Mouse (Mus musculus): ENCODE data around the gene Acad10. TPM values are rescaled to one million over a fixed set of nuclear protein-coding genes. Genes with fewer than 3 reads are reported as not detected.
"Not testable (repeated sequence)": the region's sequence is repeated elsewhere in the genome, so short reads cannot be mapped to it uniquely, and the experiment has no call there.

The Acad10 gene
- polyA plus RNA-seq, 1 experiment from 2014 or later, result 7.8 TPM

DNA sequence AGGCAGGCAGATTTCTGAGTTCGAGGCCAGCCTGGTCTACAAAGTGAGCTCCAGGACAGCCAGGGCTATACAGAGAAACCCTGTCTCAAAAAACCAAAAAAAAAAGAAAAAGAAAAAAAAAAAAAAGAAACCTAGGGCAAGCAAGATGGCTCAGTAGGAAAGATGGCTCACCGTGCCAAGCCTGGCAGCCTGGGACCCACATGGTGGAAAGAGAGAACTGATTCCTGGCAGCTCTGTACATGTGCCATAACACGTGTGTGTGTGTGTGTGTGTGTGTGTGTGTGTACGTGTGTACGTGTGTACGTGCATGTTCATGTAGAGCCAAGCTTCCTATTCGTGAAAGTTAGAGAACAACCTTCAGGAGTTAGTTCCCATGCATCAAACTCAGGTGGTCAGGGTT is 31.1 kb upstream of the Acad10 start:
- not testable (repeated sequence) for H3K4me1 ChIP-seq (ENCODE audit: control insufficient read depth, insufficient read depth, low read length); H3K36me3 ChIP-seq (ENCODE audit: control insufficient read depth, insufficient read depth, low read length); ATAC-seq; H3K4me2 ChIP-seq (ENCODE audit: low read depth, low read length); H3K9ac ChIP-seq (ENCODE audit: low read depth, low read length); H3K4me3 ChIP-seq (ENCODE audit: low read length); H3K9me3 ChIP-seq (ENCODE audit: control insufficient read depth, low read length); H3K27ac ChIP-seq (ENCODE audit: low read length); H3K27me3 ChIP-seq (replicated peaks; ENCODE audit: control insufficient read depth, insufficient read depth, low read length)
- WGBS, result 91% methylated on average over 7 of the region's 7 CpGs

- Histone ChIP-seq H3K4me3 (ENCODE audit: low read length) (no peak overlapping the region), H3K4me1 (ENCODE audit: control insufficient read depth, insufficient read depth, low read length) (peaks cover 8% of the 10 kb centered on the region; the same call in 1 of the 2 replicates), H3K27ac (ENCODE audit: low read length) (peak overlapping the region; percentile 57; the same call in 1 of the 2 replicates), H3K9me3 (ENCODE audit: control insufficient read depth, low read length) (no peaks in the 10 kb centered on the region), H3K27me3 (replicated peaks; ENCODE audit: control insufficient read depth, insufficient read depth, low read length) (no peaks in the 10 kb centered on the region), H3K4me2 (ENCODE audit: low read depth, low read length) (no peak overlapping the region), H3K36me3 (ENCODE audit: control insufficient read depth, insufficient read depth, low read length) (peaks cover 1% of the 10 kb centered on the region; the same call in 1 of the 2 replicates), H3K9ac (ENCODE audit: low read depth, low read length) (no peak overlapping the region; the same call in 1 of the 2 replicates)
- peak; percentile 56 for ATAC-seq
- 60% methylated on average over 7 of the region's 7 CpGs for WGBS
Observed at GRCm38 (mm10) chr5:121690482-121691211, 30.3 kb upstream of the Acad10 start.

- ATAC-seq, result no peak
- Histone ChIP-seq H3K27ac (ENCODE audit: low read length) (no peak overlapping the region), H3K4me2 (ENCODE audit: low read depth, low read length) (no peak overlapping the region), H3K4me3 (ENCODE audit: low read length) (no peak overlapping the region), H3K9ac (ENCODE audit: low read depth, low read length) (no peak overlapping the region), H3K4me1 (ENCODE audit: control insufficient read depth, insufficient read depth, low read length) (peaks cover 8% of the 10 kb centered on the region; the same call in 1 of the 2 replicates), H3K27me3 (replicated peaks; ENCODE audit: control insufficient read depth, insufficient read depth, low read length) (no peaks in the 10 kb centered on the region), H3K9me3 (ENCODE audit: control insufficient read depth, low read length) (no peaks in the 10 kb centered on the region), H3K36me3 (ENCODE audit: control insufficient read depth, insufficient read depth, low read length) (peaks cover 2% of the 10 kb centered on the region; the same call in 1 of the 2 replicates)
- 76% methylated on average over 15 of the region's 15 CpGs for WGBS
Observed at GRCm38 (mm10) chr5:121686113-121686898, 26.0 kb upstream of the Acad10 start.

- Histone ChIP-seq H3K27me3 (replicated peaks; ENCODE audit: control insufficient read depth, insufficient read depth, low read length) (no peaks in the 10 kb centered on the region), H3K4me2 (ENCODE audit: low read depth, low read length) (no peak overlapping the region), H3K27ac (ENCODE audit: low read length) (no peak overlapping the region), H3K9ac (ENCODE audit: low read depth, low read length) (no peak overlapping the region), H3K9me3 (ENCODE audit: control insufficient read depth, low read length) (no peaks in the 10 kb centered on the region), H3K4me3 (ENCODE audit: low read length) (no peak overlapping the region), H3K4me1 (ENCODE audit: control insufficient read depth, insufficient read depth, low read length) (peaks cover 2% of the 10 kb centered on the region; the same call in 1 of the 2 replicates), H3K36me3 (ENCODE audit: control insufficient read depth, insufficient read depth, low read length) (peaks cover 2% of the 10 kb centered on the region; the same call in 1 of the 2 replicates)
- WGBS, result 87% methylated on average over 6 of the region's 6 CpGs
- ATAC-seq, result no peak
Observed at GRCm38 (mm10) chr5:121685495-121685894, 25.2 kb upstream of the Acad10 start.

DNA sequence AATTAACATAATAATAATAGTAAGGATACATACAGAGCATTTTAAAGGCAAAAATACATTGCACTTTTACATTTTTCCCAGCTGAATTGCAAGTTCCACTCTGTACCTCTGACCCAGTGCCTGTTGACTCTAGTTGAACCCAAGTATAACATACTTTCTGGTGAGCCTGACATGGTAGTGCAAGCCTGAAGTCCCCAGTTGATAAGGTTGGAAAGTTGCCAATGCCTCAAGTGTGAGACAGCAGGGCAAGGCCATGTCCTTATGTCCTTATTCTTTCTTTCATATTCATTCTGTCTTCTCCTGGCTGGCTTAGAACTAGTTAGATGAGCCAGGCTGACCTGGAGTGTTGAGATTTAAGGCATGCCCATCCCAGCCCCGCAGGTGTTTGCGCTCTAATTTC is 21.9 kb upstream of the Acad10 start:
- 97% methylated on average over 2 of the region's 2 CpGs for WGBS
- H3K27me3 ChIP-seq (replicated peaks; ENCODE audit: control insufficient read depth, insufficient read depth, low read length), result no peaks in the 10 kb centered on the region
- H3K36me3 ChIP-seq (ENCODE audit: control insufficient read depth, insufficient read depth, low read length), result peaks cover 14% of the 10 kb centered on the region; the same call in 1 of the 2 replicates
- no peak overlapping the region for H3K9ac ChIP-seq (ENCODE audit: low read depth, low read length)
- H3K4me2 ChIP-seq (ENCODE audit: low read depth, low read length), result no peak overlapping the region
- no peak for ATAC-seq
- H3K4me1 ChIP-seq (ENCODE audit: control insufficient read depth, insufficient read depth, low read length), result no peaks in the 10 kb centered on the region
- peaks cover 2% of the 10 kb centered on the region; the same call in 1 of the 2 replicates for H3K9me3 ChIP-seq (ENCODE audit: control insufficient read depth, low read length)
- no peak overlapping the region for H3K27ac ChIP-seq (ENCODE audit: low read length)
- H3K4me3 ChIP-seq (ENCODE audit: low read length), result no peak overlapping the region

- no peaks in the 10 kb centered on the region for H3K4me1 ChIP-seq (ENCODE audit: control insufficient read depth, insufficient read depth, low read length)
- H3K4me2 ChIP-seq (ENCODE audit: low read depth, low read length), result no peak overlapping the region
Observed at GRCm38 (mm10) chr5:121670412-121670811, 10.1 kb upstream of the Acad10 start.

DNA sequence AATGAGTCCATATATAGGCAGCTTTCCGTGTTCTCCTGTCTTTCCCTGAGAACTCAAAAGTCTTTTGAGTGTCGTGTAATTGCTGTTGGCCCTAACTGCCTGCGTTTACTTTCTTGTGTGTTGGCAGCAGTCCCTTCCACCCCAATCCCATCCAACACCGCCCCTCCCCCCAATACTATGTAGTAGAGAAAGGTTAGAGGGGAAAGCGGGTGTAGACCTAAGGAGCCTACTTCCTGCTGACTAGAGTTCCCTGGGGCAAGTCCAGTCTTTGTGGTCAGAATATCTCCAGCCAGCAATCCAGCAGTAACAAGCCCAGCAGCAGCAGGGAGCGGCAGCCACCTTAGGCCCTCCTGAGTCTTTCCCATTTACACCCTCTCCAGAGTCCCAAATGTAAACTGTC is 8.1 kb upstream of the Acad10 start:
- Histone ChIP-seq H3K4me3 (ENCODE audit: low read length) (no peak overlapping the region), H3K9ac (ENCODE audit: low read depth, low read length) (no peak overlapping the region), H3K4me1 (ENCODE audit: control insufficient read depth, insufficient read depth, low read length) (no peaks in the 10 kb centered on the region), H3K27me3 (replicated peaks; ENCODE audit: control insufficient read depth, insufficient read depth, low read length) (no peaks in the 10 kb centered on the region), H3K4me2 (ENCODE audit: low read depth, low read length) (no peak overlapping the region), H3K36me3 (ENCODE audit: control insufficient read depth, insufficient read depth, low read length) (peaks cover 7% of the 10 kb centered on the region), H3K9me3 (ENCODE audit: control insufficient read depth, low read length) (no peaks in the 10 kb centered on the region), H3K27ac (ENCODE audit: low read length) (no peak overlapping the region)
- ATAC-seq, result no peak
- WGBS, result 68% methylated on average over 6 of the region's 6 CpGs

More at GRCm38 (mm10) chr5:121670412-121670811, 10.1 kb upstream of the Acad10 start:
- Histone ChIP-seq H3K9ac (ENCODE audit: low read depth, low read length) (no peak overlapping the region), H3K36me3 (ENCODE audit: control insufficient read depth, insufficient read depth, low read length) (peaks cover 9% of the 10 kb centered on the region), H3K27ac (ENCODE audit: low read length) (no peak overlapping the region), H3K4me3 (ENCODE audit: low read length) (no peak overlapping the region), H3K9me3 (ENCODE audit: control insufficient read depth, low read length) (no peaks in the 10 kb centered on the region), H3K27me3 (replicated peaks; ENCODE audit: control insufficient read depth, insufficient read depth, low read length) (no peaks in the 10 kb centered on the region)
- 78% methylated on average over 3 of the region's 3 CpGs for WGBS
- no peak for ATAC-seq

- 81% methylated on average over 4 of the region's 4 CpGs for WGBS
- Histone ChIP-seq H3K4me1 (ENCODE audit: control insufficient read depth, insufficient read depth, low read length) (no peaks in the 10 kb centered on the region), H3K9ac (ENCODE audit: low read depth, low read length) (no peak overlapping the region), H3K4me3 (ENCODE audit: low read length) (no peak overlapping the region), H3K27ac (ENCODE audit: low read length) (no peak overlapping the region), H3K4me2 (ENCODE audit: low read depth, low read length) (no peak overlapping the region), H3K36me3 (ENCODE audit: control insufficient read depth, insufficient read depth, low read length) (peaks cover 12% of the 10 kb centered on the region), H3K27me3 (replicated peaks; ENCODE audit: control insufficient read depth, insufficient read depth, low read length) (no peaks in the 10 kb centered on the region), H3K9me3 (ENCODE audit: control insufficient read depth, low read length) (no peaks in the 10 kb centered on the region)
- ATAC-seq, result no peak
Observed at GRCm38 (mm10) chr5:121667067-121667466, 6.8 kb upstream of the Acad10 start.

DNA sequence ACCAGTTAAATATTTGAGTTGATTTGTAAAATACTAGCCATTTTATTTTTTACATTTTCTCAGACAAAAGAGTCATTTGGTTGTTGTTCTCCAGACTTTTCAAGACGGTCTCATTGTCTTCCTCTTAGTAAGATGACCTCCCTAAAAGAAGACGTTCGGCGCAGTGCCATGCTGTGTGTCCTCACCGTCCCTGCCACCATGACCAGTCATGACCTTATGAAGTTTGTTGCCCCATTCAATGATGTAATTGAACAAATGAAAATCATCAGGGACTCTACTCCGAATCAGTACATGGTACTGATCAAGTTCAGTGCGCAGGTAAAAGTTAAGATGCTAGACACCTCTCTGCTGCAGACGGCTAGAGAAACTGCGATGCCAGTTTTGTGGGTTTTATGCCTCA is 4.7 kb upstream of the Acad10 start:
- Histone ChIP-seq H3K9ac (ENCODE audit: low read depth, low read length) (no peak overlapping the region), H3K4me1 (ENCODE audit: control insufficient read depth, insufficient read depth, low read length) (peaks cover 7% of the 10 kb centered on the region; the same call in 1 of the 2 replicates), H3K27ac (ENCODE audit: low read length) (no peak overlapping the region), H3K4me3 (ENCODE audit: low read length) (no peak overlapping the region), H3K4me2 (ENCODE audit: low read depth, low read length) (no peak overlapping the region), H3K36me3 (ENCODE audit: control insufficient read depth, insufficient read depth, low read length) (peaks cover 12% of the 10 kb centered on the region), H3K9me3 (ENCODE audit: control insufficient read depth, low read length) (no peaks in the 10 kb centered on the region), H3K27me3 (replicated peaks; ENCODE audit: control insufficient read depth, insufficient read depth, low read length) (no peaks in the 10 kb centered on the region)
- no peak for ATAC-seq
- 96% methylated on average over 9 of the region's 9 CpGs for WGBS
